Mouse (Mus musculus) kidney, embryonic 14.5 days (tissue): ENCODE data around the gene Gm1043. TPM values are rescaled to one million over a fixed set of nuclear protein-coding genes. Genes with fewer than 3 reads are reported as not detected.

ENCODE experiments used
- ATAC-seq: fragments of 200-750 bp; cut with Nextera tagmentation; 2 replicates; pipeline ENCODE4 v1.8.0; 2017; ENCODE audit warnings: moderate number of reproducible peaks, mild to moderate bottlenecking, moderate TSS enrichment, moderate library complexity; ENCODE audit not compliant: low FRiP score, low TSS enrichment
- H3K27ac ChIP-seq: fragments of 300-500 bp; sonication (generic); 2 replicates; pipeline ENCODE4 v1.5.1; 2014; ENCODE audit warnings: low read depth, mild to moderate bottlenecking, low read length, moderate library complexity, mixed read lengths
- H3K27me3 ChIP-seq: fragments of 300-500 bp; sonication (generic); 2 replicates; pipeline ENCODE4 v1.6.1; 2014; ENCODE audit warnings: mild to moderate bottlenecking, low read length; ENCODE audit not compliant: control insufficient read depth, insufficient read depth
- H3K36me3 ChIP-seq: fragments of 300-500 bp; sonication (generic); 2 replicates; pipeline ENCODE4 v1.6.1; 2014; ENCODE audit warnings: low read length, mixed read lengths; ENCODE audit not compliant: control insufficient read depth, insufficient read depth
- H3K4me1 ChIP-seq: fragments of 300-500 bp; sonication (generic); 2 replicates; pipeline ENCODE4 v1.6.1; 2014; ENCODE audit warnings: low read length, mixed read lengths; ENCODE audit not compliant: control insufficient read depth, insufficient read depth
- H3K4me2 ChIP-seq: fragments of 300-500 bp; sonication (generic); replicated peaks from 2 replicates; pipeline ENCODE4 v1.6.1; 2014; ENCODE audit warnings: low read depth, mild to moderate bottlenecking, low read length
- H3K4me3 ChIP-seq: fragments of 300-500 bp; sonication (generic); 2 replicates; pipeline ENCODE4 v1.5.1; 2014; ENCODE audit warnings: mild to moderate bottlenecking, low read length
- H3K9ac ChIP-seq: fragments of 300-500 bp; sonication (generic); 2 replicates; pipeline ENCODE4 v1.6.1; 2014; ENCODE audit warnings: low read depth, mild to moderate bottlenecking, low read length, moderate library complexity
- H3K9me3 ChIP-seq: fragments of 300-500 bp; sonication (generic); 2 replicates; pipeline ENCODE4 v1.6.1; 2016; ENCODE audit warnings: low read length; ENCODE audit not compliant: control insufficient read depth
- WGBS: fragments of 180-500 bp; shearing (Covaris S2); extraction: QIAGEN DNeasy Blood & Tissue Kit; methylation state at CpG from one replicate; pipeline ENCODE4 v1.1.7; 2014; 5-methylcytosine and 5-hydroxymethylcytosine counted together
- polyA plus RNA-seq: library from polyadenylated mRNA; unstranded; fragments of >200 nt; fragmentation: Nextera tagmentation; extraction: Ambion mirVana; gene quantifications from 2 replicates; pipeline ENCODE4 v1.2.1, GENCODE M21; 2014

Gm1043 gene
- polyA plus RNA-seq, 1 experiment from 2014 or later, result not detected

- no peak for ATAC-seq
Observed at GRCm38 (mm10) chr5:37214614-37215013, 129.4 kb downstream of the Gm1043 start.

GRCm38 (mm10) chr5:37215276-37215675 lies 130.1 kb downstream of the Gm1043 start:
- no peak overlapping the region for H3K9ac ChIP-seq
- no peak for ATAC-seq
- H3K27me3 ChIP-seq, result no peaks in the 10 kb centered on the region
- H3K27ac ChIP-seq, result no peak overlapping the region
- H3K4me2 ChIP-seq, result no peak overlapping the region
- no peaks in the 10 kb centered on the region for H3K36me3 ChIP-seq
- no peaks in the 10 kb centered on the region for H3K4me1 ChIP-seq
- no peaks in the 10 kb centered on the region for H3K9me3 ChIP-seq
- no peak overlapping the region for H3K4me3 ChIP-seq
- 83% methylated on average over 7 of the region's 7 CpGs for WGBS

More at GRCm38 (mm10) chr5:37214614-37215013, 129.4 kb downstream of the Gm1043 start:
- Histone ChIP-seq H3K4me3 (no peak overlapping the region), H3K9me3 (no peaks in the 10 kb centered on the region), H3K36me3 (no peaks in the 10 kb centered on the region), H3K4me1 (no peaks in the 10 kb centered on the region), H3K27ac (no peak overlapping the region), H3K9ac (no peak overlapping the region), H3K27me3 (no peaks in the 10 kb centered on the region), H3K4me2 (no peak overlapping the region)
- WGBS, result 68% methylated on average over 6 of the region's 6 CpGs

- H3K27ac ChIP-seq, result no peak overlapping the region
- no peak overlapping the region for H3K9ac ChIP-seq
- no peaks in the 10 kb centered on the region for H3K4me1 ChIP-seq
- no peaks in the 10 kb centered on the region for H3K9me3 ChIP-seq
- ATAC-seq, result no peak
- 45% methylated on average over 5 of the region's 5 CpGs for WGBS
- no peaks in the 10 kb centered on the region for H3K27me3 ChIP-seq
- no peak overlapping the region for H3K4me2 ChIP-seq
- no peak overlapping the region for H3K4me3 ChIP-seq
- no peaks in the 10 kb centered on the region for H3K36me3 ChIP-seq
Observed at GRCm38 (mm10) chr5:37219615-37220014, 134.4 kb downstream of the Gm1043 start.

DNA sequence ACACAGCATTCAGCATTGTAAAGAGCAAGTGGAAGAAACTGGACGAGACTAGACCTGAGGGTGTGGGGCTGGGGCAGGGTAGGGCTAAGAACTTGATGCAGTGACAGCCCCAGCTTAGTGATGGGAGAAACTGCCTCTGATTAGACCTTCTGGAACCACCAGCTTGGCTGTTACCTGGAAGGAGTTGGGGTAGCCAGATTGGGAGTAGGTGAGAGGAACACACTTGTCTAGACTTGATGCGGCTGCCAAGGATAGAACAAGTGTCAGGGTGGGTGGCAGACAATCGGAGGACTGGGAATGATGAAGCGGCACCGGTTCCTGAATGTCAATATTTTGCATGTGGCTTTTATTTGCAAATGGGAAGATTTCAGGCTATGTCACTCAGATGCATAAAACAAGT lies 135.4 kb downstream of the Gm1043 start:
- 82% methylated on average over 5 of the region's 5 CpGs for WGBS
- no peak overlapping the region for H3K4me3 ChIP-seq
- H3K4me1 ChIP-seq, result no peaks in the 10 kb centered on the region
- no peak overlapping the region for H3K9ac ChIP-seq
- H3K27me3 ChIP-seq, result no peaks in the 10 kb centered on the region
- H3K4me2 ChIP-seq, result no peak overlapping the region
- H3K36me3 ChIP-seq, result no peaks in the 10 kb centered on the region
- ATAC-seq, result no peak
- no peak overlapping the region for H3K27ac ChIP-seq
- H3K9me3 ChIP-seq, result no peaks in the 10 kb centered on the region

- H3K9ac ChIP-seq, result no peak overlapping the region
- no peaks in the 10 kb centered on the region for H3K36me3 ChIP-seq
- no peaks in the 10 kb centered on the region for H3K27me3 ChIP-seq
- no peak overlapping the region for H3K27ac ChIP-seq
- no peaks in the 10 kb centered on the region for H3K4me1 ChIP-seq
- no peak for ATAC-seq
- no peak overlapping the region for H3K4me2 ChIP-seq
- WGBS, result 41% methylated on average over 6 of the region's 6 CpGs
- no peaks in the 10 kb centered on the region for H3K9me3 ChIP-seq
- H3K4me3 ChIP-seq, result no peak overlapping the region
Observed at GRCm38 (mm10) chr5:37221563-37221962, 136.4 kb downstream of the Gm1043 start.

DNA sequence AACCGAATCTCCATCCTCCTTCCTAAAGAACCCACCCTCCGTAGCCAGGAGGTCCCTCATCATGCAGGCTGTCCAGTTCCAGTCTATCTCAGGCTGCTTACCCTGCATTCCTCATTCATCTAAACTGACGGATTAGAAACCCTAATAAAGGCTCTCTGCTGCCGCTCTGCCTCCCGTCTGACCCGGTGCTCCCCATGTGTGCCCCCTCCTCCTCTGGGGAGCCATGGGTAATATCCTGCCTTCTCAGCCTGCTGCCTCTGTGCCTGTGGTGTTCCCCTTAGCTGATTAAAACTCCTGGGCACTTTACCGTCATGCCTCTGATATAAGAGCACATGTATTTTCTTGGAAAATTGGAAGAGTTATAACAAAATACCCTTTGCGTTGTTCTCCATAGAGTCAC lies 137.1 kb downstream of the Gm1043 start:
- Histone ChIP-seq H3K4me2 (no peak overlapping the region), H3K36me3 (no peaks in the 10 kb centered on the region), H3K27me3 (no peaks in the 10 kb centered on the region), H3K4me3 (no peak overlapping the region), H3K4me1 (no peaks in the 10 kb centered on the region), H3K9me3 (no peaks in the 10 kb centered on the region), H3K9ac (no peak overlapping the region), H3K27ac (no peak overlapping the region)
- WGBS, result 58% methylated on average over 8 of the region's 8 CpGs
- ATAC-seq, result no peak

DNA sequence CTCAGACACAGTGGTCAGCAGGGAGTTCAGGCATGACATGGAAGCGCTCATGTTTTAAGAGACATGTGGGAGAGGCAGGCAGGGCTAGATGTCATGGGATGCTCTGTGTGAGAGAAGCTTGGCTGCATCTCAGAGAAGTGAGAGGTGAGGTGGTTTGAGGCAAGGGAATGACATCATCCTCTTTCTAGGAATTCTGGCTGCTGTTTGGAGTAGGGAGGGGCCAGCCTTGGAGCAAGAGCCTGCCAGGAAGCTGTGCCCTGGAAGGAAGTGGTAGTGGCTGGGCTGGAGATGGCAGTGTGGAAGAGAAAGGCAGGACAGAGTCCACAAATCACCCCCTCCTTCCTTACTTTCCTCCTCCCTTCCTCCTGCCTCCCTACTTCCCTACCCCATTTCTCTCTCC lies 140.5 kb downstream of the Gm1043 start:
- ATAC-seq, result no peak
- H3K4me3 ChIP-seq, result no peak overlapping the region
- H3K9ac ChIP-seq, result no peak overlapping the region
- no peaks in the 10 kb centered on the region for H3K9me3 ChIP-seq
- H3K4me1 ChIP-seq, result no peaks in the 10 kb centered on the region
- 59% methylated on average over 1 of the region's 1 CpGs for WGBS
- no peaks in the 10 kb centered on the region for H3K27me3 ChIP-seq
- no peak overlapping the region for H3K4me2 ChIP-seq
- no peak overlapping the region for H3K27ac ChIP-seq
- H3K36me3 ChIP-seq, result no peaks in the 10 kb centered on the region

DNA sequence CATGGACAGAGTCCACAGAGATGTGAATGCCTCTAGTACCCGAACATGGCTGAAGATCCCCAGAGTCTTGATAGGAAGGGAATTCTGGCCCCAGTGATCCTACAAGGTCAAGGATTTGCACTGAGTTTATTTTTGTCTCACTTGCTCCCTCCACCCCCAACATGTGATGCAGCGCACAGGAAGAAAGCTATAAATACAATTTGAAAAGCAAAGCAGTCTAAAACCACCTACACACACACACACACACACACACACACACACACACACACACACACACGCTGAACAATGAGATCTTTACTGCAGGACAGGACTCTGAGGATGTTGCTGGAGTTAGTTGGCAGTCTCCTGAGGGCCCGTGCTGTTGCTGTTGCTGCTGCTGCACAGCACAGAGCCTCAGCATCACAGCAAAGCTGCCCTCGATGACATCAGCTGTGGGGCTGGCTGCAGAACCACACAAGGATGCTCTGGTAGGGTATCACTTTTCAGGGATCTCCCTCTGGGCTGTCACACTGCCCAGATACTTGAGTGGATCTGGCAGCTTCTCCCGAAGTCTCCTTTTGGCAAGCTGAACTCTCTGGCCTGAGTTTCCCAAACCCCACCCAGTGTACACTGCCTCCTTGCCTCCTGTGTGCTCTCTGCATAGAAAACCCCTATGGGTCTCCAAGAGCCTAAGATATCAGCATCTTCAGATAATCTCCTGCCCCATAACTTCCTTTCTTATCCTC lies 142.9 kb downstream of the Gm1043 start:
- Histone ChIP-seq H3K9me3 (no peaks in the 10 kb centered on the region), H3K27ac (no peak overlapping the region), H3K4me3 (no peak overlapping the region), H3K4me2 (no peak overlapping the region), H3K4me1 (no peaks in the 10 kb centered on the region), H3K36me3 (no peaks in the 10 kb centered on the region), H3K27me3 (no peaks in the 10 kb centered on the region), H3K9ac (no peak overlapping the region)
- no peak for ATAC-seq
- 45% methylated on average over 6 of the region's 6 CpGs for WGBS

DNA sequence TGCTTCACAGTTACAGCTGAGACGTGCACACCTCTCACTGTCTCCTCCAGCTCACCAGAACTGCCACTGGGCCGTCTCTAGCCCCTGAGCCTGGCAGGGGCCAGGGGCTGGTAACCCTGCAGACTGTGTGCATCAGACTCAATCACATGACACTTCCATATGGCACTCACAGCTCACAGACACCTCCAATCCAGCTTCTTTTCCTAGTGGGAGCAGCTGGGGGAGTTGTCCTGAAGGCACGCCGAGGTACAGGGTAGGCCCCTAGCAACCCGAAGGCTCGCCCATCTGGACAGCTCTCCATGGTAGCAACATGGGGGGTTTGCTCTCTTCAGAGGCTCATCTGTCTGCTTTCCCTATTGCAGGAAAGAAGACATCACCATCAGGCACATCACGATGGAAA lies 143.7 kb downstream of the Gm1043 start:
- ATAC-seq, result no peak
- H3K4me2 ChIP-seq, result no peak overlapping the region
- no peaks in the 10 kb centered on the region for H3K36me3 ChIP-seq
- no peaks in the 10 kb centered on the region for H3K4me1 ChIP-seq
- H3K4me3 ChIP-seq, result no peak overlapping the region
- 54% methylated on average over 7 of the region's 7 CpGs for WGBS
- H3K9me3 ChIP-seq, result no peaks in the 10 kb centered on the region
- no peak overlapping the region for H3K27ac ChIP-seq
- H3K9ac ChIP-seq, result no peak overlapping the region
- H3K27me3 ChIP-seq, result no peaks in the 10 kb centered on the region; the same call in 1 of the 2 replicates
